Mouse (Mus musculus): ENCODE measurements around the gene Ddx39b.

DNA sequence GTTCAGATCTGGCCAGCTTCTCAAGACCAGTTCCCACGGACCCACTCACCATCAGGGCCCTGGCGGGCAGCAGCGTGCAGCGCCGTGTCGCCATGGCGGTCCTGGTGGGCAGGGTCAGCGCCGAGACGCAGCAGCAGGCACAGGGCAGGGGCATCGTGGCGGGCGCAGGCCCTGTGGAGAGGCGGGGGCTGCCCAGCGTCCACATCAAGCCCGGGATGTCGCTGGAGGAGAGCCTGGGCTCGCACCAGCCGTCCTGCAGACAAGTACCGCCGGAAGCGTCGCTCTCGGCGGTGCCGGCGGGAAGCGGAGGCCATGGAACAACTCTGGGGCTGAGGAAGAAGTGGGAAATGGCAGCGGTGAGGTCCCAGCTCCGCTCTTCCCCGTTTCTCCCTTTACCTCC lies 6.6 kb upstream of the Ddx39b start:
- no peak for TF ChIP-seq CTCF (IDR thresholded peaks at IDR 0.05; ENCODE audit: low read depth)
- TF ChIP-seq EP300 (IDR thresholded peaks at IDR 0.05; ENCODE audit: low read depth) = no peak
